Mouse (Mus musculus) heart, embryonic 16.5 days (tissue): ENCODE results near the gene Cmpk1. TPM values are rescaled to one million over a fixed set of nuclear protein-coding genes. Genes with fewer than 3 reads are reported as not detected.
A peak's percentile ranks its signal among the peaks of the same experiment; 100 is the strongest.

Experiments used
- ATAC-seq: fragments of 200-750 bp; cut with Nextera tagmentation; replicated peaks from 2 replicates; pipeline ENCODE4 v1.8.0; 2017; ENCODE audit warnings: moderate number of reproducible peaks; ENCODE audit not compliant: insufficient read depth, low FRiP score; ENCODE audit errors: extremely low read depth
- H3K27ac ChIP-seq: fragments of 300-500 bp; sonication (generic); 2 replicates; pipeline ENCODE4 v1.5.1; 2014; ENCODE audit warnings: mild to moderate bottlenecking, low read length, control low read depth, moderate library complexity
- H3K27me3 ChIP-seq: fragments of 300-500 bp; sonication (generic); 2 replicates; pipeline ENCODE4 v1.6.1; 2014; ENCODE audit warnings: low read length, mixed read lengths; ENCODE audit not compliant: control insufficient read depth, insufficient read depth
- H3K36me3 ChIP-seq: fragments of 300-500 bp; sonication (generic); 2 replicates; pipeline ENCODE4 v1.6.1; 2014; ENCODE audit not compliant: control insufficient read depth, insufficient read depth
- H3K4me1 ChIP-seq: fragments of 300-500 bp; sonication (generic); 2 replicates; pipeline ENCODE4 v1.6.1; 2014; ENCODE audit warnings: low read length, mixed read lengths; ENCODE audit not compliant: control insufficient read depth, insufficient read depth
- H3K4me2 ChIP-seq: fragments of 300-500 bp; sonication (generic); 2 replicates; pipeline ENCODE4 v1.6.1; 2014; ENCODE audit warnings: low read depth, mild to moderate bottlenecking, control low read depth, low read length
- H3K4me3 ChIP-seq: fragments of 300-500 bp; sonication (generic); 2 replicates; pipeline ENCODE4 v1.5.1; 2014; ENCODE audit warnings: mild to moderate bottlenecking, control low read depth, low read length
- H3K9ac ChIP-seq: fragments of 300-500 bp; sonication (generic); 2 replicates; pipeline ENCODE4 v1.6.1; 2014; ENCODE audit warnings: low read length, control low read depth
- H3K9me3 ChIP-seq: fragments of 300-500 bp; sonication (generic); replicated peaks from 2 replicates; pipeline ENCODE4 v1.6.1; 2016; ENCODE audit warnings: low read length; ENCODE audit not compliant: control insufficient read depth
- WGBS: fragments of 180-500 bp; shearing (Covaris S2); extraction: QIAGEN DNeasy Blood & Tissue Kit; methylation state at CpG from one replicate; pipeline ENCODE4 v1.1.7; 2014; 5-methylcytosine and 5-hydroxymethylcytosine counted together
- polyA plus RNA-seq: library from polyadenylated mRNA; unstranded; fragments of >200 nt; fragmentation: Nextera tagmentation; extraction: Ambion mirVana; gene quantifications from 2 replicates; pipeline ENCODE4 v1.2.1, GENCODE M21; 2015

Cmpk1 gene
- polyA plus RNA-seq, 1 experiment from 2014 or later, result 61.6 TPM

GRCm38 (mm10) chr4:114913594-114913962, 73.5 kb downstream of the Cmpk1 start:
- H3K4me1 ChIP-seq, result no peaks in the 10 kb centered on the region; the same call in none of the 2 replicates
- H3K9me3 ChIP-seq, result no peaks in the 10 kb centered on the region
- H3K9ac ChIP-seq, result no peak overlapping the region
- H3K36me3 ChIP-seq, result no peaks in the 10 kb centered on the region
- no peak overlapping the region for H3K4me2 ChIP-seq
- ATAC-seq, result no peak
- H3K27me3 ChIP-seq, result peaks cover 88% of the 10 kb centered on the region
- 3% methylated on average over 13 of the region's 13 CpGs for WGBS
- H3K27ac ChIP-seq, result no peak overlapping the region
- no peak overlapping the region for H3K4me3 ChIP-seq

GRCm38 (mm10) chr4:114912705-114913593, 74.1 kb downstream of the Cmpk1 start:
- Histone ChIP-seq H3K4me1 (no peaks in the 10 kb centered on the region; the same call in none of the 2 replicates), H3K4me2 (no peak overlapping the region)
- no peak for ATAC-seq

GRCm38 (mm10) chr4:114909602-114910484, 77.2 kb downstream of the Cmpk1 start:
- 4% methylated on average over 20 of the region's 20 CpGs for WGBS
- Histone ChIP-seq H3K27ac (no peak overlapping the region), H3K27me3 (peaks cover 96% of the 10 kb centered on the region), H3K4me2 (peak overlapping the region; percentile 97), H3K9ac (peak overlapping the region; percentile 60; the same call in 1 of the 2 replicates), H3K4me3 (peak overlapping the region; percentile 62), H3K4me1 (peaks cover 3% of the 10 kb centered on the region), H3K36me3 (no peaks in the 10 kb centered on the region), H3K9me3 (no peaks in the 10 kb centered on the region)
- ATAC-seq, result no peak

More at GRCm38 (mm10) chr4:114912705-114913593, 74.1 kb downstream of the Cmpk1 start:
- H3K36me3 ChIP-seq, result no peaks in the 10 kb centered on the region
- no peak overlapping the region for H3K4me3 ChIP-seq
- H3K9ac ChIP-seq, result no peak overlapping the region
- peaks cover 91% of the 10 kb centered on the region for H3K27me3 ChIP-seq
- no peak overlapping the region for H3K27ac ChIP-seq
- no peaks in the 10 kb centered on the region for H3K9me3 ChIP-seq
- WGBS, result 9% methylated on average over 35 of the region's 35 CpGs

Other genes starting within 250 kb of the Cmpk1 start
- gene Gm12830, start 165.5 kb downstream of the Cmpk1 start, polyA plus RNA-seq, result not detected in 2 replicates
- gene Foxd2, start 78.4 kb downstream of the Cmpk1 start, polyA plus RNA-seq, result 0.07 TPM in 1 of 2 replicates, not detected in the other
- gene Foxe3, start 61.2 kb downstream of the Cmpk1 start, polyA plus RNA-seq, result not detected in 2 replicates
- 7.7 and 8.3 TPM in 2 replicates for gene Stil, start 12.9 kb upstream of the Cmpk1 start, polyA plus RNA-seq
- 0.89 and 1.3 TPM in 2 replicates for gene Tal1, start 69.2 kb upstream of the Cmpk1 start, polyA plus RNA-seq
- gene Pdzk1ip1, start 101.5 kb upstream of the Cmpk1 start, polyA plus RNA-seq, result 1.7 and 4.2 TPM in 2 replicates
- gene Cyp4x1, start 147.0 kb upstream of the Cmpk1 start, polyA plus RNA-seq, result not detected in 2 replicates